Mouse (Mus musculus): ENCODE data around the gene Galnt5. TPM values are rescaled to one million over a fixed set of nuclear protein-coding genes. Genes with fewer than 3 reads are reported as not detected.
A peak's percentile ranks its signal among the peaks of the same experiment; 100 is the strongest.

Gene Galnt5
- 0.08 and 0.15 TPM in 2 replicates for total RNA-seq (2021)
- long read RNA-seq, experiment 1 = 0 reads
- long read RNA-seq, experiment 2 = 0 reads

- DNase-seq = no peak
Measured at GRCm38 (mm10) chr2:57997752-57998430, at the start of gene Galnt5. Galnt5 (plus strand) TSS chr2:57997884.

GRCm38 (mm10) chr2:57951620-57952019, 46.1 kb upstream of the Galnt5 start:
- no peak for DNase-seq

GRCm38 (mm10) chr2:57960786-57961185, 36.9 kb upstream of the Galnt5 start:
- no peak for DNase-seq

- DNase-seq = no peak
Measured at GRCm38 (mm10) chr2:57982248-57982647, 15.4 kb upstream of the Galnt5 start.

GRCm38 (mm10) chr2:57991084-57991483, 6.6 kb upstream of the Galnt5 start:
- DNase-seq = no peak

- DNase-seq = no peak
Measured at GRCm38 (mm10) chr2:58001497-58001896, 3.8 kb downstream of the Galnt5 start.

GRCm38 (mm10) chr2:58007081-58007480, 9.4 kb downstream of the Galnt5 start:
- DNase-seq = no peak

GRCm38 (mm10) chr2:58023556-58023955, 25.9 kb downstream of the Galnt5 start:
- no peak for DNase-seq

- no peak for DNase-seq
Measured at GRCm38 (mm10) chr2:58026740-58027139, 29.1 kb downstream of the Galnt5 start.

- peak; percentile 6 for DNase-seq
Measured at GRCm38 (mm10) chr2:58029404-58029803, 31.7 kb downstream of the Galnt5 start.

GRCm38 (mm10) chr2:58031431-58031830, 33.7 kb downstream of the Galnt5 start:
- DNase-seq = peak; percentile 5

- no peak for DNase-seq
Measured at GRCm38 (mm10) chr2:58035635-58036034, 38.0 kb downstream of the Galnt5 start.

- no peak for DNase-seq
Measured at GRCm38 (mm10) chr2:58036926-58037325, 39.2 kb downstream of the Galnt5 start.

GRCm38 (mm10) chr2:58041867-58042266, 44.2 kb downstream of the Galnt5 start:
- DNase-seq = no peak

GRCm38 (mm10) chr2:58052821-58053581, 55.3 kb downstream of the Galnt5 start, which contains the start of gene Ermn:
Ermn (minus strand) TSS chr2:58052864.
- DNase-seq = no peak

GRCm38 (mm10) chr2:58055383-58055782, 57.7 kb downstream of the Galnt5 start:
- peak; percentile 76 for DNase-seq

GRCm38 (mm10) chr2:58079849-58080248, 82.2 kb downstream of the Galnt5 start:
- DNase-seq = no peak

GRCm38 (mm10) chr2:58086420-58086819, 88.7 kb downstream of the Galnt5 start:
- DNase-seq = no peak

GRCm38 (mm10) chr2:58094818-58095217, 97.1 kb downstream of the Galnt5 start:
- no peak for DNase-seq

Measured in adrenal gland, postnatal 14 days (tissue).